Mouse (Mus musculus): Measurements from ENCODE around the gene Sorbs1. TPM values are rescaled to one million over a fixed set of nuclear protein-coding genes. Genes with fewer than 3 reads are reported as not detected.
"Not testable (repeated sequence)": the region's sequence is repeated elsewhere in the genome, so short reads cannot be mapped to it uniquely, and the experiment has no call there.

The Sorbs1 gene
- 100 to 1,000 TPM in 1 of 2 experiments, 10 to 100 TPM in 1; 93.0 to 278 TPM for total RNA-seq (2021)
- long read RNA-seq, experiment 1, partial matches to known transcripts, result 13 of 83 reads
- long read RNA-seq, experiment 1, other reads (novel, unspliced or antisense), result 70 of 83 reads
- long read RNA-seq, experiment 2, partial matches to known transcripts, result 16 of 66 reads
- long read RNA-seq, experiment 2, other reads (novel, unspliced or antisense), result 50 of 66 reads

- peak; percentile 95 to 98 for DNase-seq (ENCODE audit: low spot score in 2 of 2)
Observed at GRCm38 (mm10) chr19:40513632-40514078, at the start of gene Sorbs1. Gene Sorbs1 (minus strand): TSS chr19:40513779.

DNA sequence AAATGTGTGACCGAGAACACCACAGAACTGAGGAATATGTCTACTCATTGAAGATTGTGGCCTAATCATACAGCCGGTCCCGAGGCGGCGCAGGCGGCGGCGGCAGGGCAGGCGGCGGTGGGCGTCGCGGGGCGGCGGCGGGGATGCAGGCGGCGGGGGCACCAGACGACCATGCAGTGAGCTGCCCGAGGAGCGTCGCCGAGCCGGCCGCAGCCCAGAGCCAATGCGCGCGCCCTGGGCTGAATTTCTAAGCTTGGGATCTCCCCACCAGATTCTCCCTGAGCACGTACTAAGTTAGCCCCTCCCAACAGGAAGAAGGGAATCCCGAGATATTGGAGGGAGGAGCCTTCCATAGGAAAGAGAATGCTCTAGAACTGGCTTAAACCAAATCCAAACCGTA, 47.9 kb upstream of the Sorbs1 start:
- DNase-seq (ENCODE audit: low spot score in 2 of 2), result not testable (repeated sequence)

DNA sequence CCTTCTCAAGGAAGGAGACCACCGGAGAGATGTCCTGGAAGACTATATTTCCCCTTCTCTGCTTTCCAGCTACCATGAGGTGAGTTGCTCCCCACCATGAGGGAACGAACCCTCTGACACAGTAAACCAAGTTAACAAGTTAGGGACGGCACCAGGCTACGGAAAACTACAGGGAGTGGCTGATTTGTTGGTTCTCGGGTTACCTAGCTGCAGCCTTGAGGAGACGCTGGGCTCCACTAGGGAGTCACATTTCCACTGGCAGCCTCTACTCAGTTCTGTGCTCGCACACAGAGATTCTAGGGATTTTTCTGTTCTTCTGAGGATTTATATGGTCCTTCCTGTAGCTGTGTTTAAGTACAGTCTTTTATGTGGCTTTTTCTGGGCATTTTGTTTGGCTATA, 42.5 kb upstream of the Sorbs1 start:
- DNase-seq (ENCODE audit: low spot score in 2 of 2), result no peak

- no peak for DNase-seq (ENCODE audit: low spot score in 2 of 2)
Observed at GRCm38 (mm10) chr19:40555136-40555535, 41.6 kb upstream of the Sorbs1 start.

- DNase-seq (ENCODE audit: low spot score in 2 of 2), result no peak
Observed at GRCm38 (mm10) chr19:40554343-40554742, 40.8 kb upstream of the Sorbs1 start.

- DNase-seq (ENCODE audit: low spot score in 2 of 2), result no peak
Observed at GRCm38 (mm10) chr19:40553849-40554248, 40.3 kb upstream of the Sorbs1 start.

DNA sequence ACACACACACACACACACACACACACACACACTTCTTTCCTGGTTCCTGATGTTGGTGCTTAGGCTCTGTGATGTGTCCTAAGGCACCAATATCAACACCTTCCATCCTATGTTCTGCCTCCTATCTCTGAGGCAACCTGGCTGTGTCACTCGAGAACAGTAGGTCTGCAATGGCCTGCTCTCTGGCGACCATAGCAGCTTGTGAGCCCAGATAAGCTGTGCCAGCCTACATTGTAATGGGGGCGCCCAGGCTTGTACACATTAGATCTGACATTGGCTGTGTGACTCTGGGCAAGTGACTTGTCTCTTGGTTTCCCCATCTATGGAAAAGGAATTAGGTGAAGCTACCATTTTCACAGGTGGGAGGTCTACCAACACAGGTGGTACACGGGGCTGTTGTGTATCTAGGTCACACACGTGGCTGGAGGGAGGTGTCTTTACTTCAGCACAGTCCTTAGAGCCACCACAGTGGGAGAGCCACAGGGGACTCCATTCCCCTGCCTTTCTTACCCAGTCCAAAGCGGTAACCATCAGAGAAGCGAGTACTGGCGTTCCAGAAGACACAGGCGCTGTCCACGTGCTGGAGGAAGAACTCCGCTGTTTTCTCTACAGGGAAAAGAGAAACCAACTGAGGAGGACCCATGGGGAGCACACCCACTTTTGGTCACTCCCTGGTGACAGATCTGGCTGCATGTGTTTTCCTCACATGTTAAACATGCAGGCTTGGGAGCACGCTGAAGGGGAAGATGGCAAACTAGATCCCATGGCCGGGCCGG, 39.6 kb upstream of the Sorbs1 start:
- DNase-seq (ENCODE audit: low spot score in 2 of 2), result no peak

DNA sequence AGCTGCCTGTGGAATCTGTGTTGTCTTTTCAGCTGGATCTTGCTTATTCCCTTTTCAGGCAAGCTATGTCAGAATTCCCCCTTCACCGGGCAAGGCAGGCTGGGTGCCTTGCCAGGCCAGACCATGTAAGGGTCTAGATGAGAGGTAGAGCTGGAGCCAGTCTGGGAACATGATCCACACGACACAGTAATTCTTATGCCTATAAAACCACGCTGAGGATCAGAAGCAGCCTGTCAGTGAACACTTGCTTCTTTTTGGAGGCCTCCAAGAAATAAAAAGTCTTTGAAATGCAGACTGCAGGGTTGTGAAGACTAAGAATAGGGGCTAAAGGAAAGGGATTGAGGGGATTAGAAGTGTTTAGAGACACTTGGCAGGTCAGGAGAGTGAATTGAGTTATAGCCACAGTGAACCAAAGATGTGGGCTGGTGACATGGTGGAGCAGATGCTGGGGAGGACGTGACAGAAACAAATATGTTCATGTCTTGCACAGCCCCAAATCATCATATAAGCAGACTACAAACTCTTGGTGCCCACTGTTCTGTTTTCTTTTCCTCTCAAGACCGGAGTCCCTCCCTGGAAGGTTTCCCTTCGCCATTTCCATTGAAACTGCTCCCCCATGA, 36.0 kb upstream of the Sorbs1 start:
- DNase-seq (ENCODE audit: low spot score in 2 of 2), result no peak

DNA sequence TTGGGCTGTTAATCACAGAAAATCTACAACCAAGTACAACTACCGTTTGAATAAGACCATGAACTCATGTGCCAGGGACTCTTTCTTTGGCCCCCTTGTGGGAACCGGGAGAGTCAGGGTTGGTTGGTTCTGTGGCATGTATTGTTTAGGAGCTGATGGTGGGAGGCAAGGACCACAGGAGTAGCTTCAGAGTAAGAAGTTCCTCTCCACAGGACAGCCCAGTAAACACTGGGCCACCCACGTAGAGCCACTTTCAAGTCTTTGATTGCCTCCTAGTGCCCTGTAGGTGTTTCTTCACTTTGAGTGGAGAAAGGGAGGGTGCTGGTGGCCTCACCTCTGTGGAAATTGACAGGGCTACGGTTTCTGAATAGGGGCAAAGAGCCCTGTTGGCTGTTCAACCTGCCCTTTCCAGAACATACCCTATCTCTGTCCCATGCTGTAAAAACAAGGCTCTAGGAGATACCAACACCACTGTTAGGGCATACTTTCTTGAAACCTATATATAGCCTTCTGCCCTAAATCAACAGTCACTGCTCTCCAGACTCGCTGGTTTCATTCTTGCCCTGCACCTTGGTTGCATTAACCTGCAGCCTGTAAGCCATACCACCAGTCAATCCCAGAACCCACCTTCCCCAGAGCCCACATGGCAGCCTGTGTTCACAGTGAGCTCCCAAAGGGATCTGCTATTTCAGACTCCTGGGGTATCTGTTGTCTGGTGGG, 35.4 kb upstream of the Sorbs1 start:
- DNase-seq (ENCODE audit: low spot score in 2 of 2), result no peak

DNA sequence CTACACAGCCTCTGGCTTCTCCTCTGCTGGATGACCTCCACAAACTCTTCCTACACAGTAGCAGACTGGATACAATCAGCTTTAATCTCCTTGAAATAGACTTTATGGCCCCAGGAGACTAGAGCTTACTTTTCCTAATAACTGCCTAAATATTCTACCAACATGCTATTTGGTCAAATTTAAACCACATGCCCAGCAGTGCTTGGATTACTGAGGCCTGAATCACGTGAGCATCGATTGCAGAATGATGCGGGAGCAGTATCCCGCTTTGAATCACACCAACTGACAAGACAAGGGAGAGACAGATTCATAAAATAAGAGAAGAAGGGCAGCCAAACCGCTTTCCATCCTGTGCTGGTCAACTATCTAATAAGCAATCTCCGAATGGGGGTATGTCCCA, 34.8 kb upstream of the Sorbs1 start:
- no peak for DNase-seq (ENCODE audit: low spot score in 2 of 2)

- peak; percentile 35 to 45 for DNase-seq (ENCODE audit: low spot score in 2 of 2)
Observed at GRCm38 (mm10) chr19:40544856-40545255, 31.3 kb upstream of the Sorbs1 start.

- DNase-seq (ENCODE audit: low spot score in 2 of 2), result no peak
Observed at GRCm38 (mm10) chr19:40542776-40543175, 29.2 kb upstream of the Sorbs1 start.

DNA sequence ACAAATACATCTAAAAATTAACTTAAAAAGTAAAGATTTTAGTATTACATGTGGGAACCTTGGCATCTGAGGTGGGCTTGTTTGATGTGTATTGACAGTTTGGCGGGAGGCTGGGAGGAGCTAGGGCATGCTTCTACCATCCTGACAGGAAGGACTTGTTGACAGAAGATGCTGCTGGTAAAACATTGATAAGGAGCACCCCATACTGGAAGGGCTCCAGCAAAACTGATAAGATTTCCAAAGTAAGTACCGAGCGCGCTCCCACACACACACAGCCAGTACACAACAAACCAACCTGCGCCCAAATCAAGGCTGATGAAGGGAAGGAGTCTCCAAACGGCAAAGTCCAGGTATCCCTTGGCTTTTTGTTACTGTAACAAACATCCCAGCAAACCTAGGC, 22.9 kb upstream of the Sorbs1 start:
- no peak for DNase-seq (ENCODE audit: low spot score in 2 of 2)

DNA sequence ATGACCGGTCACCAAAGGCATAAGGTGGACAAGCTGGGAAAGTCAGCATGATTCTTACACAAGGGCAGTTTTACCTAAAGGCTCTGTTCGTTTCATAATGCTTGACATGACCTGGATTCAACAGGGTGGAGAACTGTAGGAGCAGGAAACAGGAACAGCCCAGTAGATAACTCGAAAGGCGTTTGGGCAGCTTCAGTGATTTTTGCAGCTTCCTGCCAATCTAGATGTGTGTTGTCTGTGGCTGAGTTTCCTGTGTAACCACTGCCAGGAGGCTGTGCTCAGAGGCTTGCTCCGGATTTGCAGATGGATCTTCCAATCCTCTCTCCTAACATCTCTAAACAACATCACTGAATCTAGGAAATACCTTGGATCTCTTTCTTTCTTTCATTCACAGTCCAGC, 18.9 kb upstream of the Sorbs1 start:
- DNase-seq (ENCODE audit: low spot score in 2 of 2), result no peak

GRCm38 (mm10) chr19:40530323-40530722, 16.7 kb upstream of the Sorbs1 start:
- DNase-seq (ENCODE audit: low spot score in 2 of 2), result no peak

DNA sequence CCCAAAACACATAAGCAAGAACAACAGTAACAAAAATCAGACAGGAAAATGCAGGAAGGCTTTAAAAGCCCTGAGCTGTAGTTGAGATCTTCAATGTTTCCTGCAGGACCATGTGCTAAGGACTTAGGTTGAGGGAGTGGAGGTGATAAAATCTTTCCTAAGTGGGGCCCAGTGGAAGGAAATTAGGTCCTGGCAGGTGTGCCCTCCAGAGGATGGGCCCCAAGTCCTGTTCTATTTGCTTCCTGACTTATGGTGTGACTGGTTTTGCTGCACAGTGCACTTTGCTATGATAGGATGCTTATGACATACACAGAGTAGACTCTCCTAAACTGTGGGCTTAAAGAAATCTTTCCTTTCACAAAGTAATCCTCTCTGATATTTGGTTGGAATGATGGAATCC, 14.7 kb upstream of the Sorbs1 start:
- no peak for DNase-seq (ENCODE audit: low spot score in 2 of 2)

DNA sequence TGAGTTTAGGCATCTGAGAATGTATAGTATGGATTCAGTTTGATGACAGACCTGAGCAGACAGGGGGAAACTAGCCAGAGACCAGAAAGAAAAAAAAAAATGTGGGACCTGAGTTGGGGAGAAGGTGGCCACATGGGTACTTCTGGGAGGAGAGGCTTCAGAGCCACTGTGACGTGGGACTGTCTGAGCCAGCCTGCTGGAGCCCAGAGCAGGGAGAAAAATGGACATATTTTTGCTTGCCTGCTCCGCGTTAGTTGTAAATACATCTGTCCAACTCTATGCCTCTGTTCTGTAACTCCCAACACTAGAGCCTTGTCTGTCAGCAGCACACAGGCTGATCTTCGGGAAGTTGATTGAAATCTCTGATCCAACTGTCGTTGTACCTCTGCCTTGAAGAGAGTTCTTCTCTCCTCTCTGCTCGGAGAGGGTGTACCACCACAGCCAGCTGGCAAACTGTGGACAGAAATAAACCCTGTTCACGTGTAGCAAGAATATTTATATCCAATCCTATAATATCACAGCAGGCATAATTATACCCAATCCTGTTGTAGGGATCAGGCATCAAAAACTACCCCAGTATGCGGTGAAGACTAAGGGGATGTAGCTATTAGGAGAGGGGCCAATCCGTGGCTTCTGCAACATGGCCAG, 12.9 kb upstream of the Sorbs1 start:
- DNase-seq (ENCODE audit: low spot score in 2 of 2), result no peak

- DNase-seq (ENCODE audit: low spot score in 2 of 2), result no peak
Observed at GRCm38 (mm10) chr19:40523431-40524005, 9.9 kb upstream of the Sorbs1 start.

DNA sequence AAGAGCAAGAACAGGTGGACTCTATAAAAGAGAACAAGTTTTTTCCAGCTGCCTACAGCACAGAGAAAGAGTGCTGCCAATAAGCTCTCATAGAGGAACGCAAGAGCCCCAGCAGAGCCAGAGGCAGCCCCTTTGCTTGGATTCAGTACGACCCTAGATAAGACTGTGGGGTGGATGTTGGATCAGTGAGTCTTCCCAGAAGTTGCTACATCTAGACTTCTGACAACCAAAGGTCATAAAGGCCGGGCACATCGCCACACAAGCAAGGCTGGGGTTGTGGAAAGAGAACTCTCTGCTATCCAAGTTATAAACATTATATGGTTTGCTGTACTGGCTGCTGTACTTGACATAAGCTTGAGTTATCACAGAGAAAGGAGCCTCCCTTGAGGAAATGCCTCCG, 6.8 kb upstream of the Sorbs1 start:
- DNase-seq (ENCODE audit: low spot score in 2 of 2), result no peak

DNA sequence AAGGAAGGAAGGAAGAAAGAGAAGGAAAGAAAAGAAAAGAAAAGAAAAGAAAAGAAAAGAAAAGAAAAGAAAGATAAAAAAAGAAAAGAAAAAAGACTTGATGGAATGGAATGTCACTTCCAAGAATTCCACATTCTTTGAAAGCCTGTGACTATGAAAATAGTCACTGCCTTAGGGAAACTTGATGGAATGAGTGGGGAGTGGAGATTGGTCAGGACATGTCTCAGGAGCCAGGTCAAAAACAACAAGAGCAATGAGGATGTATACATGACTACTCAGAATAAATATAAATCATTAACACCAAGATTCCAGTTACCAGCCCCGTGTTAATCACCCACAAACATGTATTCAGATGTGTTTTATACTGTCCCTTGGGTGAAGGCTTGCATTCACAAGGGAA, 5.1 kb upstream of the Sorbs1 start:
- DNase-seq (ENCODE audit: low spot score in 2 of 2), result no peak

DNA sequence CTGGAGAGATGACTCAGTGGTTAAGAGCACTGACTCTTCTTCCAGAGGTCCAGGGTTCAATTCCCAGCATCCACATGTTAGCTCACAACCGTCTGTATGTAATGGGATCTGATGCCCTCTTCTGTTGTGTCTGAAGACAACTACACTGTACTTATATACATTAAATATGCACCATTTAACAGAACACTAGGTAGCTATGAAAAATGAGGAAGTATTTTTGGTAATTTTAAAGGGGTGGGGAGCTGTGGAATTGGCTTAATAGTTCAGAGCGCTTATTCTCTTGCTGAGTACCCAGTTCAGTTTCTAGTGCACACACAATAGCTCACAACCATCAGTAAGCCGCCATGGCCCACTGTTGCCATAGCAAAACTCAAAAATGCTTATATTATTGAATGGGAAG, 2.0 kb upstream of the Sorbs1 start:
- DNase-seq (ENCODE audit: low spot score in 2 of 2), result no peak

Measured in adrenal gland, adult 18-20 months (tissue).